Mouse (Mus musculus) hindbrain, embryonic 12.5 days (tissue): ENCODE data around the gene Leng9. TPM values are rescaled to one million over a fixed set of nuclear protein-coding genes. Genes with fewer than 3 reads are reported as not detected.

Experiments
- ATAC-seq: fragments of 200-750 bp; cut with Nextera tagmentation; 2 replicates; pipeline ENCODE4 v1.8.0; 2017; ENCODE audit warnings: moderate TSS enrichment; ENCODE audit not compliant: low FRiP score
- H3K27ac ChIP-seq: fragments of 300-500 bp; sonication (generic); 2 replicates; pipeline ENCODE4 v1.5.1; 2016; ENCODE audit warnings: mild to moderate bottlenecking
- H3K27me3 ChIP-seq: fragments of 300-500 bp; sonication (generic); 2 replicates; pipeline ENCODE4 v1.6.1; 2016; ENCODE audit warnings: mild to moderate bottlenecking
- H3K36me3 ChIP-seq: fragments of 300-500 bp; sonication (generic); 2 replicates; pipeline ENCODE4 v1.6.1; 2016; ENCODE audit warnings: mild to moderate bottlenecking
- H3K4me1 ChIP-seq: fragments of 300-500 bp; sonication (generic); 2 replicates; pipeline ENCODE4 v1.6.1; 2016
- H3K4me2 ChIP-seq: fragments of 300-500 bp; sonication (generic); replicated peaks from 2 replicates; pipeline ENCODE4 v1.6.1; 2016; ENCODE audit warnings: mild to moderate bottlenecking
- H3K4me3 ChIP-seq: fragments of 300-500 bp; sonication (generic); 2 replicates; pipeline ENCODE4 v1.5.1; 2016; ENCODE audit warnings: mild to moderate bottlenecking
- H3K9ac ChIP-seq: fragments of 300-500 bp; sonication (generic); 2 replicates; pipeline ENCODE4 v1.6.1; 2016; ENCODE audit warnings: mild to moderate bottlenecking, moderate library complexity
- H3K9me3 ChIP-seq: fragments of 300-500 bp; sonication (generic); replicated peaks from 2 replicates; pipeline ENCODE4 v1.6.1; 2016; ENCODE audit warnings: mild to moderate bottlenecking
- WGBS: fragments of 180-500 bp; shearing (Covaris S2); methylation state at CpG from one replicate; pipeline ENCODE4 v1.1.7; 2016; 5-methylcytosine and 5-hydroxymethylcytosine counted together
- polyA plus RNA-seq: library from polyadenylated mRNA; unstranded; fragments of >200 nt; fragmentation: Nextera tagmentation; extraction: Ambion mirVana; gene quantifications from 2 replicates; pipeline ENCODE4 v1.2.1, GENCODE M21; 2016

Gene Leng9
- polyA plus RNA-seq, 1 experiment from 2014 or later, result 3.6 TPM

GRCm38 (mm10) chr7:4141648-4142325 is 8.4 kb downstream of the Leng9 start:
- Histone ChIP-seq H3K36me3 (peaks cover 79% of the 10 kb centered on the region), H3K9ac (no peak overlapping the region), H3K27ac (no peak overlapping the region), H3K4me1 (peaks cover 13% of the 10 kb centered on the region), H3K4me3 (no peak overlapping the region), H3K4me2 (no peak overlapping the region), H3K27me3 (no peaks in the 10 kb centered on the region), H3K9me3 (no peaks in the 10 kb centered on the region)
- ATAC-seq, result no peak
- WGBS, result 97% methylated on average over 6 of the region's 6 CpGs

GRCm38 (mm10) chr7:4139391-4139790 is 10.8 kb downstream of the Leng9 start:
- H3K4me3 ChIP-seq, result no peak overlapping the region
- 94% methylated on average over 5 of the region's 5 CpGs for WGBS
- no peaks in the 10 kb centered on the region for H3K9me3 ChIP-seq
- no peak overlapping the region for H3K9ac ChIP-seq
- H3K27me3 ChIP-seq, result no peaks in the 10 kb centered on the region
- no peak overlapping the region for H3K4me2 ChIP-seq
- no peak overlapping the region for H3K27ac ChIP-seq
- ATAC-seq, result no peak
- H3K36me3 ChIP-seq, result peaks cover 56% of the 10 kb centered on the region
- H3K4me1 ChIP-seq, result peaks cover 15% of the 10 kb centered on the region

GRCm38 (mm10) chr7:4138671-4139070 is 11.5 kb downstream of the Leng9 start:
- H3K4me3 ChIP-seq, result no peak overlapping the region
- peaks cover 15% of the 10 kb centered on the region for H3K4me1 ChIP-seq
- WGBS, result 94% methylated on average over 7 of the region's 7 CpGs
- H3K27ac ChIP-seq, result no peak overlapping the region
- no peaks in the 10 kb centered on the region for H3K27me3 ChIP-seq
- peaks cover 48% of the 10 kb centered on the region for H3K36me3 ChIP-seq
- 0 out of 2 replicates have a peak overlapping the region, but pooled peaks have one; percentile 3 for H3K9ac ChIP-seq
- ATAC-seq, result no peak
- H3K4me2 ChIP-seq, result no peak overlapping the region
- H3K9me3 ChIP-seq, result no peaks in the 10 kb centered on the region

- H3K27me3 ChIP-seq, result no peaks in the 10 kb centered on the region
- peaks cover 47% of the 10 kb centered on the region for H3K36me3 ChIP-seq
- H3K4me1 ChIP-seq, result peaks cover 15% of the 10 kb centered on the region
- peak overlapping the region; percentile 74; the same call in 1 of the 2 replicates for H3K9ac ChIP-seq
- peak overlapping the region; percentile 69 for H3K4me3 ChIP-seq
- H3K4me2 ChIP-seq, result peak overlapping the region; percentile 75
- ATAC-seq, result no peak
- no peak overlapping the region for H3K27ac ChIP-seq
- H3K9me3 ChIP-seq, result no peaks in the 10 kb centered on the region
- WGBS, result 87% methylated on average over 2 of the region's 2 CpGs
Observed at GRCm38 (mm10) chr7:4138181-4138580, 12.0 kb downstream of the Leng9 start.

GRCm38 (mm10) chr7:4137746-4138145 is 12.4 kb downstream of the Leng9 start:
- peak overlapping the region; percentile 74 for H3K9ac ChIP-seq
- H3K36me3 ChIP-seq, result peaks cover 46% of the 10 kb centered on the region
- peaks cover 15% of the 10 kb centered on the region for H3K4me1 ChIP-seq
- peak overlapping the region; percentile 75 for H3K4me2 ChIP-seq
- H3K27me3 ChIP-seq, result no peaks in the 10 kb centered on the region
- H3K27ac ChIP-seq, result peak overlapping the region; percentile 96; the same call in 1 of the 2 replicates
- ATAC-seq, result no peak
- H3K4me3 ChIP-seq, result peak overlapping the region; percentile 69
- WGBS, result 57% methylated on average over 3 of the region's 3 CpGs
- no peaks in the 10 kb centered on the region for H3K9me3 ChIP-seq

GRCm38 (mm10) chr7:4136771-4137531 is 13.2 kb downstream of the Leng9 start, which contains the start of gene Leng8:
TSS of gene Leng8 (plus strand) at chr7:4137039.
- H3K27ac ChIP-seq, result peak within 1 kb of the TSS; percentile 96
- H3K27me3 ChIP-seq, result no peaks in the 10 kb centered on the region
- no peaks in the 10 kb centered on the region for H3K9me3 ChIP-seq
- peaks cover 15% of the 10 kb centered on the region for H3K4me1 ChIP-seq
- WGBS, result under 1% methylated on average over 68 of the region's 78 CpGs
- H3K4me2 ChIP-seq, result peak within 1 kb of the TSS; percentile 75
- peak; percentile 99 for ATAC-seq
- H3K9ac ChIP-seq, result peak within 1 kb of the TSS; percentile 74
- H3K36me3 ChIP-seq, result peaks cover 45% of the 10 kb centered on the region
- peak within 1 kb of the TSS; percentile 69 for H3K4me3 ChIP-seq

- peak; percentile 41 for ATAC-seq
- Histone ChIP-seq H3K27ac (peak overlapping the region; percentile 96), H3K36me3 (peaks cover 40% of the 10 kb centered on the region), H3K27me3 (no peaks in the 10 kb centered on the region), H3K4me1 (peaks cover 18% of the 10 kb centered on the region), H3K9ac (peak overlapping the region; percentile 65), H3K9me3 (no peaks in the 10 kb centered on the region), H3K4me3 (peak overlapping the region; percentile 69), H3K4me2 (peak overlapping the region; percentile 75)
- WGBS, result 0% methylated on average over 16 of the region's 16 CpGs
Observed at GRCm38 (mm10) chr7:4136404-4136770, 13.8 kb downstream of the Leng9 start.

GRCm38 (mm10) chr7:4134911-4135310 is 15.3 kb downstream of the Leng9 start:
- Histone ChIP-seq H3K4me3 (no peak overlapping the region), H3K4me1 (peaks cover 26% of the 10 kb centered on the region), H3K9ac (no peak overlapping the region), H3K27ac (no peak overlapping the region), H3K36me3 (peaks cover 26% of the 10 kb centered on the region), H3K9me3 (no peaks in the 10 kb centered on the region), H3K27me3 (no peaks in the 10 kb centered on the region), H3K4me2 (no peak overlapping the region)
- WGBS, result 86% methylated on average over 5 of the region's 5 CpGs
- ATAC-seq, result no peak

GRCm38 (mm10) chr7:4132998-4133397 is 17.2 kb downstream of the Leng9 start:
- no peak overlapping the region for H3K4me3 ChIP-seq
- peaks cover 17% of the 10 kb centered on the region for H3K4me1 ChIP-seq
- H3K27me3 ChIP-seq, result no peaks in the 10 kb centered on the region
- H3K4me2 ChIP-seq, result no peak overlapping the region
- H3K9me3 ChIP-seq, result no peaks in the 10 kb centered on the region
- peak overlapping the region; percentile 32; the same call in 1 of the 2 replicates for H3K9ac ChIP-seq
- no peak for ATAC-seq
- H3K27ac ChIP-seq, result no peak overlapping the region
- peaks cover 21% of the 10 kb centered on the region for H3K36me3 ChIP-seq
- WGBS, result 87% methylated on average over 7 of the region's 7 CpGs

- Histone ChIP-seq H3K27me3 (no peaks in the 10 kb centered on the region), H3K4me1 (peaks cover 13% of the 10 kb centered on the region), H3K27ac (no peak overlapping the region), H3K9ac (0 out of 2 replicates have a peak overlapping the region, but pooled peaks have one; percentile 6), H3K9me3 (no peaks in the 10 kb centered on the region), H3K36me3 (peaks cover 25% of the 10 kb centered on the region), H3K4me2 (no peak overlapping the region), H3K4me3 (no peak overlapping the region)
- ATAC-seq, result no peak
- WGBS, result 95% methylated on average over 3 of the region's 3 CpGs
Observed at GRCm38 (mm10) chr7:4132581-4132980, 17.6 kb downstream of the Leng9 start.

- Histone ChIP-seq H3K4me3 (no peak overlapping the region), H3K27ac (peak overlapping the region; percentile 56; the same call in 1 of the 2 replicates), H3K4me1 (peaks cover 13% of the 10 kb centered on the region), H3K36me3 (peaks cover 28% of the 10 kb centered on the region), H3K4me2 (no peak overlapping the region), H3K9ac (0 out of 2 replicates have a peak overlapping the region, but pooled peaks have one; percentile 6), H3K9me3 (no peaks in the 10 kb centered on the region), H3K27me3 (no peaks in the 10 kb centered on the region)
- no peak for ATAC-seq
- 88% methylated on average over 8 of the region's 8 CpGs for WGBS
Observed at GRCm38 (mm10) chr7:4131964-4132363, 18.2 kb downstream of the Leng9 start.

- peaks cover 34% of the 10 kb centered on the region for H3K36me3 ChIP-seq
- no peaks in the 10 kb centered on the region for H3K9me3 ChIP-seq
- WGBS, result 40% methylated on average over 13 of the region's 13 CpGs
- H3K4me2 ChIP-seq, result peak overlapping the region; percentile 21; the same call in 1 of the 2 replicates
- H3K9ac ChIP-seq, result 0 out of 2 replicates have a peak overlapping the region, but pooled peaks have one; percentile 35
- H3K4me3 ChIP-seq, result no peak overlapping the region
- peak; percentile 85 for ATAC-seq
- no peaks in the 10 kb centered on the region for H3K27me3 ChIP-seq
- peak overlapping the region; percentile 66 for H3K27ac ChIP-seq
- peaks cover 13% of the 10 kb centered on the region for H3K4me1 ChIP-seq
Observed at GRCm38 (mm10) chr7:4130686-4131452, 19.3 kb downstream of the Leng9 start.
